Mouse (Mus musculus) embryonic fibroblast, embryonic 13.5 days (primary cell): ENCODE results near the gene 4933428G20Rik.

Experiments
- CTCF ChIP-seq: IDR thresholded peaks from 2 replicates; pipeline ENCODE4 v1.5.1; 2011; ENCODE audit warnings: mild to moderate bottlenecking, control low read depth, low read length, moderate library complexity, borderline replicate concordance; ENCODE audit not compliant: insufficient read depth
- POLR2A ChIP-seq: IDR thresholded peaks from 2 replicates; pipeline ENCODE4 v1.6.1; 2011; ENCODE audit warnings: low read depth, mild to moderate bottlenecking, control low read depth, low read length, moderate library complexity

DNA sequence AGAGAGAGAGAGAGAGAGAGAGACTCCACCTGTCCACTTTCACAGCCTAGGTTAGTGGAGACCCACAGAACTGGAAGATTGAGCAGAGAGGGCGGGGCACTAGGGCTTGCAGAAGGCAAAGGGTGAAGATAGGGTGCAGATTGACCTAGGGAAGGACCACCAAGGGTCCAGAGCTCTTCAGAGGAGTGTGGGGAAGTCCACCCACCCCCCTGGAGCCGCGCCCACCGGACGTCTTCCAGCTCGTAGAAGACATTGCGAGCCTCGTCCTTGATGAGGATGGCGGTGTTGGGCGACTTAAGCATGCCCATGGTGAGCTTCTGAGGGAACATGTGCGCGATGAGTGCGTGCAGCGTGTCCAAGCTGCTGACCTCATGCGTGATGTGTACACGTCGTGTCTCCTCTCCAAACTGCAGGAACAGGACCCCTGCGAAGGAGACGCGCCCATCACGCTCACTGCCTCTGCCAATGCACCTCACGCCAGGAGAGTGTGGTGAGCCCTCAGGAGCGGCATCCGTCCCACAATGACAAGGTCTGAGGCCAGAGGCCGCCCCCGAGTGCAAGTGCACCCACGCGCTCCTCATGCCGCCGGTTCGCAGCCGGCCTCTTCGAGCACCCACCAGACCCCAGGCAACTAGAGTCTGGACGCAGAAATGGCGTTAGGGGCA is 36.1 kb upstream of the 4933428G20Rik start:
- TF ChIP-seq POLR2A (no peak), CTCF (no peak)
